ENCODE assay signal across 9 mouse cellular contexts in the genomic region with DNA sequence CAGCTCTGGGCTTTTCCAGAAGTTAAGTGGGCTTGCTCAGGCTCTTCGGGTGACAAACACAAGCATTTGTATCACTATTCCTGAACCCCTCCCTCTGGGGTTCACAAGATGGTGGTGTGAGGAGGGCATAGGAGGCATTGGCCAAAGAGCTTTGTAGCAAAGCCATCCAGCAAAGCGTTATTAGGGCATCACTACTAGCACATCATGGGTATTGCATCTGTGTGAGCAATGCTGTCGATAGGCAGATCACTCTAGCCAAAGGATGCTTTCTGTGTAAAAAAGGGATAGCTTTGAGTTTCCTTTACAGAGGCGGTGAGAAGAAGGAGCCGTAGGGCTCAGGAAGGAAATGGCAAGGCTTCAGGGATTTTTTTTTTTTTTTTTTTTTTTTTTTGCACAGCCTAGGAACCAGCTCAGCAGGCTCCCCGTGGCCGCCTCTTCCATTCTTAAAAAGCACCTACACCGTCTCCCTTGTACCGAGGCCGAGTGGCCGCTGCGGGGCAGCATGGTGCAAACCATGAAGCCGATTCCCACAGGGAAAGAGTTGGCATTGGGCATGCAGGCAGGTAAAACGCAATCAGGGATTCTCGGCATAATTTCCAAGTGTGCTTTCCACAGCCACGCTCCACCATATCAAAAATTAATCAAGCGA. TPM values are rescaled to one million over a fixed set of nuclear protein-coding genes. Genes with fewer than 3 reads are reported as not detected.
DNase-seq lines count a peak whose midpoint lies in the region; ATAC-seq lines count a peak whose summit lies in the region.
"Had no signal": no experiment of that assay in that cellular context is flagged by ENCODE, and none has a peak within 500 bp of the region (broad histone marks: within the 10 kb centered on the region; RNA-seq: fewer than 3 reads in every experiment).

No protein-coding gene starts in this region.

- peak; percentile 86 for ATAC-seq in hindbrain, embryonic 15.5 days (ENCODE audit: low FRiP score, low read depth)
- ATAC-seq in erythroid progenitor cell, adult 5-6 weeks (replicated peaks; ENCODE audit: low FRiP score, poor library complexity, severe bottlenecking) = no peak

- WGBS in hindbrain, embryonic 15.5 days = 11% methylated on average over 17 of the region's 17 CpGs

- H3K27ac ChIP-seq in hindbrain, embryonic 15.5 days (replicated peaks) = no peak overlapping the region; the same call in 1 of the 2 replicates
- H3K27ac ChIP-seq: liver, embryonic 13.5 days had no signal

- no peak overlapping the region for H3K9ac ChIP-seq in hindbrain, embryonic 15.5 days
- H3K9ac ChIP-seq: liver, embryonic 13.5 days had no signal

- H3K4me2 ChIP-seq in hindbrain, embryonic 15.5 days = peak overlapping the region; percentile 35
- H3K4me2 ChIP-seq: liver, embryonic 13.5 days had no signal

- no peaks in the 10 kb centered on the region for H3K27me3 ChIP-seq in hindbrain, embryonic 15.5 days

- H3K4me1 ChIP-seq in hindbrain, embryonic 15.5 days (replicated peaks) = peaks cover 12% of the 10 kb centered on the region
- H3K4me1 ChIP-seq: liver, embryonic 13.5 days had no signal

- no peak overlapping the region for H3K4me3 ChIP-seq in hindbrain, embryonic 15.5 days
- H3K4me3 ChIP-seq: liver, embryonic 13.5 days had no signal

- peak; percentile 66 for DNase-seq in adrenal gland, adult 8-10 months
- peak; percentile 86 to 87 for DNase-seq in cerebellum, postnatal 36 days
- peak; percentile 82 to 93 for DNase-seq in frontal cortex, postnatal 36 days (ENCODE audit: low spot score in 2 of 2)
- DNase-seq in layer of hippocampus, postnatal 36 days = peak; percentile 80 to 87
- DNase-seq in lung, postnatal 36 days = peak; percentile 92
- peak; percentile 82 for DNase-seq in right cerebral cortex, postnatal 4 days
- DNase-seq: liver, embryonic 13.5 days had no signal

- no peaks in the 10 kb centered on the region for H3K36me3 ChIP-seq in hindbrain, embryonic 15.5 days
- H3K36me3 ChIP-seq: liver, embryonic 13.5 days had no signal

- no peaks in the 10 kb centered on the region for H3K9me3 ChIP-seq in hindbrain, embryonic 15.5 days
- H3K9me3 ChIP-seq: liver, embryonic 13.5 days had no signal

RNA-seq across cellular contexts. Expression of a gene that starts 26.2 kb away (rescaled TPM):
- 10 to 100 TPM in 1 of 4 experiments, 1 to 10 TPM in 3; 5.1 to 13.0 (median 8.1) TPM for total RNA-seq in adrenal gland, adult 8-10 months (2022)
- 17.8 and 18.8 TPM in 2 replicates for polyA plus RNA-seq in hindbrain, embryonic 15.5 days (2015; fragmentation: Nextera tagmentation; extraction: Ambion mirVana)
- 10 to 100 TPM; 33.6 to 38.5 TPM for total RNA-seq in layer of hippocampus, postnatal 36 days (2021)
- total RNA-seq in erythroid progenitor cell, adult 5-6 weeks (2015; ENCODE audit: low replicate concordance) = not detected in 2 replicates
- not detected in 2 replicates for total RNA-seq in erythroid progenitor cell, adult 5-6 weeks (2017; ENCODE audit: low replicate concordance)

Comparison
In these comparisons a context has a peak if more than half of its experiments do, and no peak if none do; other contexts are left out.
1. RNA of a gene that starts 26.2 kb away (total RNA-seq): 33.6 to 38.5 TPM in layer of hippocampus, postnatal 36 days and 5.1 to 13.0 TPM in adrenal gland, adult 8-10 months; not detected in erythroid progenitor cell, adult 5-6 weeks; every median in the first group is over 4 times any median in the second.
2. Peak in every context shown above with its lines, with median percentiles within 50 percentile points of each other: DNase-seq.